Mouse (Mus musculus): ENCODE data around the gene Kank3. TPM values are rescaled to one million over a fixed set of nuclear protein-coding genes. Genes with fewer than 3 reads are reported as not detected.
A peak's percentile ranks its signal among the peaks of the same experiment; 100 is the strongest.

Gene Kank3
- 24.8 and 29.0 TPM in 2 replicates for polyA plus RNA-seq (2015; fragmentation: Nextera tagmentation; extraction: Ambion mirVana)

GRCm38 (mm10) chr17:33810334-33811141, at the start of gene Kank3:
Kank3 (plus strand) TSS chr17:33810519.
- Histone ChIP-seq H3K4me2 (ENCODE audit: low read depth, low read length) (peak within 1 kb of the TSS; percentile 87), H3K9ac (ENCODE audit: low read length) (peak within 1 kb of the TSS; percentile 73), H3K4me1 (ENCODE audit: control insufficient read depth, insufficient read depth, low read length) (peaks cover 6% of the 10 kb centered on the region; the same call in 1 of the 2 replicates), H3K27me3 (ENCODE audit: control insufficient read depth, insufficient read depth, low read length) (no peaks in the 10 kb centered on the region), H3K4me3 (replicated peaks; ENCODE audit: low read length) (peak within 1 kb of the TSS; percentile 61), H3K36me3 (ENCODE audit: control insufficient read depth, insufficient read depth, low read length) (no peaks in the 10 kb centered on the region), H3K27ac (ENCODE audit: low read length) (peak within 1 kb of the TSS; percentile 38; the same call in 1 of the 2 replicates), H3K9me3 (replicated peaks; ENCODE audit: control insufficient read depth, low read length) (no peaks in the 10 kb centered on the region)
- ATAC-seq (ENCODE audit: insufficient read depth, low FRiP score) = peak; percentile 95
- under 1% methylated on average over 36 of the region's 36 CpGs for WGBS

GRCm38 (mm10) chr17:33766389-33766788, 43.9 kb upstream of the Kank3 start:
- no peaks in the 10 kb centered on the region for H3K36me3 ChIP-seq (ENCODE audit: control insufficient read depth, insufficient read depth, low read length)
- no peaks in the 10 kb centered on the region for H3K4me1 ChIP-seq (ENCODE audit: control insufficient read depth, insufficient read depth, low read length)
- H3K4me3 ChIP-seq (replicated peaks; ENCODE audit: low read length) = no peak overlapping the region
- H3K9ac ChIP-seq (ENCODE audit: low read length) = no peak overlapping the region
- H3K27me3 ChIP-seq (ENCODE audit: control insufficient read depth, insufficient read depth, low read length) = no peaks in the 10 kb centered on the region
- H3K27ac ChIP-seq (ENCODE audit: low read length) = no peak overlapping the region
- H3K4me2 ChIP-seq (ENCODE audit: low read depth, low read length) = no peak overlapping the region
- no peaks in the 10 kb centered on the region for H3K9me3 ChIP-seq (replicated peaks; ENCODE audit: control insufficient read depth, low read length)
- ATAC-seq (ENCODE audit: insufficient read depth, low FRiP score) = no peak
- 64% methylated on average over 3 of the region's 3 CpGs for WGBS

DNA sequence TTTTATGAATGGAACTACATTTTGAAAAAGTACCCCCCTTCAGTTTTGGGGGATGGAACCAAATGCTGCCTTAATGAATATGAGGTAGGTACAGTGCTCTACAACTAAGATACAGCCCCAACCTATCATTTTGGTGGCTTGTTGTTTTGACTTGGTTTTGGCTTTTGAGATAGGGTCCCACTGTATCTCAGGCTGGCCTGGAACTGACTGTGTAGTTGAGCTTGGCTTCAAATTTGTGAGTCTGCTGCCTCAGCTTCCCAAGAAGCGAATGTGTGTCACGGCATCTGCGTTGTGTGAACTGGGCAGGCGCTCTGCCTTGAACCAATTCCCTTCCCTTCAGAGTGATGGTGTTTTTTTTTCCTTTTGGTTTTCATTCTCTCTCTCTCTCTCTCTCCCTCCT, 38.7 kb upstream of the Kank3 start:
- Histone ChIP-seq H3K27ac (ENCODE audit: low read length) (no peak overlapping the region), H3K36me3 (ENCODE audit: control insufficient read depth, insufficient read depth, low read length) (no peaks in the 10 kb centered on the region), H3K9ac (ENCODE audit: low read length) (no peak overlapping the region), H3K4me3 (replicated peaks; ENCODE audit: low read length) (no peak overlapping the region), H3K27me3 (ENCODE audit: control insufficient read depth, insufficient read depth, low read length) (no peaks in the 10 kb centered on the region), H3K4me2 (ENCODE audit: low read depth, low read length) (no peak overlapping the region), H3K4me1 (ENCODE audit: control insufficient read depth, insufficient read depth, low read length) (no peaks in the 10 kb centered on the region), H3K9me3 (replicated peaks; ENCODE audit: control insufficient read depth, low read length) (no peaks in the 10 kb centered on the region)
- ATAC-seq (ENCODE audit: insufficient read depth, low FRiP score) = no peak
- WGBS = 90% methylated on average over 4 of the region's 4 CpGs

DNA sequence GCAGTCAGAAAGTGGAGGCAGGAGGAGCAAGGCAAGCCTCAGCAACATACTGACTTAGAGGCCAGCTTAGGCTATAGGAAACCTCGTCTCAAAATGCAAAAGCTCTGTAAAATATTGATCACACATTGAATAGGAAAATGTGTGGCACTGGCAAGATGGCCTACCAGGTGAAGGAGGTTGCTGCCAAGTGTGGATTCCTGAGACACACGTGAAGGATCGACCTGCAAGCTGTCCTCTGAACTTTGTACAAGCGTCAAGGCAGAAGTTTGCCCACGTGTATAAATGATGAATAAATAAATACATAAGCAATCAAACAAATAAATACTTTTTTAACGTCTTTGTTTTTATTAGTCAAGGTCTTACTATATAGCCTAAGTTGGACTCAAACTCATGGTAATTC, 36.9 kb upstream of the Kank3 start:
- no peak overlapping the region for H3K4me3 ChIP-seq (replicated peaks; ENCODE audit: low read length)
- WGBS = 77% methylated on average over 6 of the region's 6 CpGs
- ATAC-seq (ENCODE audit: insufficient read depth, low FRiP score) = no peak
- H3K9me3 ChIP-seq (replicated peaks; ENCODE audit: control insufficient read depth, low read length) = no peaks in the 10 kb centered on the region
- no peak overlapping the region for H3K27ac ChIP-seq (ENCODE audit: low read length)
- H3K4me1 ChIP-seq (ENCODE audit: control insufficient read depth, insufficient read depth, low read length) = peaks cover 4% of the 10 kb centered on the region; the same call in 1 of the 2 replicates
- no peaks in the 10 kb centered on the region for H3K27me3 ChIP-seq (ENCODE audit: control insufficient read depth, insufficient read depth, low read length)
- H3K36me3 ChIP-seq (ENCODE audit: control insufficient read depth, insufficient read depth, low read length) = no peaks in the 10 kb centered on the region
- no peak overlapping the region for H3K9ac ChIP-seq (ENCODE audit: low read length)
- no peak overlapping the region for H3K4me2 ChIP-seq (ENCODE audit: low read depth, low read length)

- 91% methylated on average over 6 of the region's 6 CpGs for WGBS
- ATAC-seq (ENCODE audit: insufficient read depth, low FRiP score) = no peak
- no peaks in the 10 kb centered on the region for H3K27me3 ChIP-seq (ENCODE audit: control insufficient read depth, insufficient read depth, low read length)
Measured at GRCm38 (mm10) chr17:33773871-33774572, 36.3 kb upstream of the Kank3 start.

GRCm38 (mm10) chr17:33774573-33775155, 35.7 kb upstream of the Kank3 start:
- Histone ChIP-seq H3K4me1 (ENCODE audit: control insufficient read depth, insufficient read depth, low read length) (peaks cover 15% of the 10 kb centered on the region), H3K27ac (ENCODE audit: low read length) (no peak overlapping the region), H3K9me3 (replicated peaks; ENCODE audit: control insufficient read depth, low read length) (no peaks in the 10 kb centered on the region), H3K36me3 (ENCODE audit: control insufficient read depth, insufficient read depth, low read length) (no peaks in the 10 kb centered on the region), H3K4me3 (replicated peaks; ENCODE audit: low read length) (no peak overlapping the region), H3K4me2 (ENCODE audit: low read depth, low read length) (no peak overlapping the region), H3K9ac (ENCODE audit: low read length) (no peak overlapping the region), H3K27me3 (ENCODE audit: control insufficient read depth, insufficient read depth, low read length) (no peaks in the 10 kb centered on the region)
- WGBS = 84% methylated on average over 8 of the region's 8 CpGs
- no peak for ATAC-seq (ENCODE audit: insufficient read depth, low FRiP score)

More at GRCm38 (mm10) chr17:33773871-33774572, 36.3 kb upstream of the Kank3 start:
- no peak overlapping the region for H3K4me2 ChIP-seq (ENCODE audit: low read depth, low read length)
- H3K9me3 ChIP-seq (replicated peaks; ENCODE audit: control insufficient read depth, low read length) = no peaks in the 10 kb centered on the region
- peaks cover 10% of the 10 kb centered on the region; the same call in 1 of the 2 replicates for H3K4me1 ChIP-seq (ENCODE audit: control insufficient read depth, insufficient read depth, low read length)
- H3K36me3 ChIP-seq (ENCODE audit: control insufficient read depth, insufficient read depth, low read length) = no peaks in the 10 kb centered on the region
- H3K27ac ChIP-seq (ENCODE audit: low read length) = no peak overlapping the region
- H3K9ac ChIP-seq (ENCODE audit: low read length) = no peak overlapping the region
- H3K4me3 ChIP-seq (replicated peaks; ENCODE audit: low read length) = no peak overlapping the region

DNA sequence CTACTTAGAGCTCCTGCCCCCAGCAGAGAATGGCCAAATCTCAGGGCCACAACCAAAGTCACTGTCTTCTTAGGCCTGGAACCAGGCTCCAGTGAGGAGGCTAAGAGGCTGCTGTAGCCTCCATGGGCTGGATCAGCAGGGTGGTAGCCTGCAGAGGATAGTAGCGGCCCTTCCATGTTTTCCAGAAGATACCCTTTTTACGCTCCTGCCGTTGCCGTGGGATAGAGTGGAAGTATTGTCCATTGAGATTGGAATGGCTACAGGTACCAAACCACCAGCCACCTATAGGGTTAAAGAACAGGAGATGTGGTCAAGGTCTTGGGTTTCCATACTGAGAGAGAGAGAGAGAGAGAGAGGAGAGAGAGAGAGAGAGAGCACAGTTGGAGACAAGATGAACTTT, 35.0 kb upstream of the Kank3 start:
- no peak for ATAC-seq (ENCODE audit: insufficient read depth, low FRiP score)

GRCm38 (mm10) chr17:33779271-33779966, 30.9 kb upstream of the Kank3 start:
- peak; percentile 84 for ATAC-seq (ENCODE audit: insufficient read depth, low FRiP score)
- Histone ChIP-seq H3K36me3 (ENCODE audit: control insufficient read depth, insufficient read depth, low read length) (no peaks in the 10 kb centered on the region), H3K27me3 (ENCODE audit: control insufficient read depth, insufficient read depth, low read length) (no peaks in the 10 kb centered on the region), H3K4me3 (replicated peaks; ENCODE audit: low read length) (peak overlapping the region; percentile 57), H3K4me2 (ENCODE audit: low read depth, low read length) (peak overlapping the region; percentile 92), H3K9ac (ENCODE audit: low read length) (peak overlapping the region; percentile 4; the same call in 1 of the 2 replicates), H3K4me1 (ENCODE audit: control insufficient read depth, insufficient read depth, low read length) (peaks cover 49% of the 10 kb centered on the region), H3K27ac (ENCODE audit: low read length) (peak overlapping the region; percentile 89), H3K9me3 (replicated peaks; ENCODE audit: control insufficient read depth, low read length) (no peaks in the 10 kb centered on the region)
- 20% methylated on average over 9 of the region's 9 CpGs for WGBS

More for the DNA sequence above, 35.0 kb upstream of the Kank3 start:
- 95% methylated on average over 4 of the region's 4 CpGs for WGBS
- Histone ChIP-seq H3K4me2 (ENCODE audit: low read depth, low read length) (no peak overlapping the region), H3K27ac (ENCODE audit: low read length) (no peak overlapping the region), H3K9me3 (replicated peaks; ENCODE audit: control insufficient read depth, low read length) (no peaks in the 10 kb centered on the region), H3K27me3 (ENCODE audit: control insufficient read depth, insufficient read depth, low read length) (no peaks in the 10 kb centered on the region), H3K4me3 (replicated peaks; ENCODE audit: low read length) (no peak overlapping the region), H3K36me3 (ENCODE audit: control insufficient read depth, insufficient read depth, low read length) (no peaks in the 10 kb centered on the region), H3K4me1 (ENCODE audit: control insufficient read depth, insufficient read depth, low read length) (peaks cover 21% of the 10 kb centered on the region), H3K9ac (ENCODE audit: low read length) (no peak overlapping the region)
